Mouse (Mus musculus) forebrain, embryonic 16.5 days (tissue): ENCODE results near the gene Unc45a. TPM values are rescaled to one million over a fixed set of nuclear protein-coding genes. Genes with fewer than 3 reads are reported as not detected.
A peak's percentile ranks its signal among the peaks of the same experiment; 100 is the strongest.

ENCODE experiments used
- ATAC-seq: fragments of 200-750 bp; cut with Nextera tagmentation; 2 replicates; pipeline ENCODE4 v1.8.0; 2017; ENCODE audit warnings: mild to moderate bottlenecking, moderate library complexity
- H3K27ac ChIP-seq: fragments of 300-500 bp; sonication (generic); 2 replicates; pipeline ENCODE4 v1.5.1; 2014; ENCODE audit warnings: low read length, control low read depth
- H3K27me3 ChIP-seq: fragments of 300-500 bp; sonication (generic); replicated peaks from 2 replicates; pipeline ENCODE4 v1.6.1; 2014; ENCODE audit warnings: low read length; ENCODE audit not compliant: control insufficient read depth, insufficient read depth
- H3K36me3 ChIP-seq: fragments of 300-500 bp; sonication (generic); 2 replicates; pipeline ENCODE4 v1.6.1; 2014; ENCODE audit not compliant: control insufficient read depth, insufficient read depth
- H3K4me1 ChIP-seq: fragments of 300-500 bp; sonication (generic); replicated peaks from 2 replicates; pipeline ENCODE4 v1.6.1; 2014; ENCODE audit warnings: low read length; ENCODE audit not compliant: control insufficient read depth, insufficient read depth
- H3K4me2 ChIP-seq: fragments of 300-500 bp; sonication (generic); 2 replicates; pipeline ENCODE4 v1.6.1; 2014; ENCODE audit warnings: mild to moderate bottlenecking, low read length, control low read depth
- H3K4me3 ChIP-seq: fragments of 300-500 bp; sonication (generic); replicated peaks from 2 replicates; pipeline ENCODE4 v1.5.1; 2014; ENCODE audit warnings: mild to moderate bottlenecking, low read length, control low read depth
- H3K9ac ChIP-seq: fragments of 300-500 bp; sonication (generic); replicated peaks from 2 replicates; pipeline ENCODE4 v1.6.1; 2014; ENCODE audit warnings: low read depth, low read length, control low read depth
- H3K9me3 ChIP-seq: fragments of 300-500 bp; sonication (generic); 2 replicates; pipeline ENCODE4 v1.6.1; 2016; ENCODE audit warnings: low read length; ENCODE audit not compliant: control insufficient read depth
- WGBS: fragments of 180-500 bp; shearing (Covaris S2); extraction: QIAGEN DNeasy Blood & Tissue Kit; methylation state at CpG from one replicate; pipeline ENCODE4 v1.1.7; 2014; 5-methylcytosine and 5-hydroxymethylcytosine counted together
- polyA plus RNA-seq: library from polyadenylated mRNA; unstranded; fragments of >200 nt; fragmentation: Nextera tagmentation; extraction: Ambion mirVana; gene quantifications from 2 replicates; pipeline ENCODE4 v1.2.1, GENCODE M21; 2015

Unc45a gene
- polyA plus RNA-seq, 1 experiment from 2014 or later = 56.3 TPM

DNA sequence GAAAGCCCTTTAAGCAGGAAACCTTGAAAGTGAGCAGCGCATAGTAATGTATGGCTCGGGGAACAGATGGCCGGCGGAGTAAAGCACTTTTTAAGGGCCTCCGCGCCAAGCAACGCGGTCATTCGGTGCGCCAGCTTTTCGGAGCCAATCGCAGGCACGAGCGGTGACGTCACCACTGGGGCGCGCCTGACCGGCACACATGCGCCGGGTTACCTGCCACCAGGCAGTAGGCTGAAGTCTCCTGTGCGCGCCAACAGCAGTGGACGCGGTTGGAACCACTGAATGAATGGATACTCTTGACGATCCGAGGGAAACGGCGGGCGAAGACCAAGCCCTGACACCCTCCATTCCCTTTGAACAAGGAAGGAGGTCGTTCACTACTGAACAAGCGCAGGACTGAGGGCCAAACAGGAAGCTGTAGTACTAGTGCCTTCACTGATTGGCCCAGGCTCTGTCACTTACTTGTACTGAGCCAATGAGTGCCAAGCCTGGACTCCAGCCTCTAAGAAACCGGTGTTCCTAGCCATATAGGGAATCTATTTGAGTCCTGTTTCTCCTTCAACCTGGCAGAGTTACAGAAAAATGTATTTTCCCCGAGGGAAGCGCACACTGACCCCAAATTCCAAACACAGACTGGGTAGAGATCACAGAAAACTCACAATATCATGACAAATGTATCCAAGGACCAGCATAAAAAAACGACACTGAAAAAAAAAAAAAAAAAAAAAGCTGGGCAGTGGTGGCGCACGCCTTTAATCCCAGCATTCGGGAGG lies 16.6 kb downstream of the Unc45a start, which contains the start of gene Rccd1:
Rccd1 (minus strand) TSS at position 412 of the 773 bp plus-strand sequence.
- peak within 1 kb of the TSS; percentile 60 for H3K4me2 ChIP-seq
- peak within 1 kb of the TSS; percentile 48 for H3K9ac ChIP-seq
- no peaks in the 10 kb centered on the region for H3K9me3 ChIP-seq
- H3K4me3 ChIP-seq = peak within 1 kb of the TSS; percentile 79
- no peaks in the 10 kb centered on the region for H3K27me3 ChIP-seq
- WGBS = under 1% methylated on average over 38 of the region's 38 CpGs
- H3K27ac ChIP-seq = peak within 1 kb of the TSS; percentile 96
- peak; percentile 100 for ATAC-seq
- H3K4me1 ChIP-seq = peaks cover 18% of the 10 kb centered on the region
- peaks cover 34% of the 10 kb centered on the region for H3K36me3 ChIP-seq

GRCm38 (mm10) chr7:80323336-80323735 lies 17.5 kb downstream of the Unc45a start:
- no peaks in the 10 kb centered on the region for H3K9me3 ChIP-seq
- ATAC-seq = no peak
- peak overlapping the region; percentile 60 for H3K4me2 ChIP-seq
- peaks cover 26% of the 10 kb centered on the region for H3K36me3 ChIP-seq
- no peaks in the 10 kb centered on the region for H3K27me3 ChIP-seq
- peak overlapping the region; percentile 79 for H3K4me3 ChIP-seq
- H3K4me1 ChIP-seq = peaks cover 18% of the 10 kb centered on the region
- peak overlapping the region; percentile 48 for H3K9ac ChIP-seq
- 18% methylated on average over 8 of the region's 8 CpGs for WGBS
- H3K27ac ChIP-seq = peak overlapping the region; percentile 96

GRCm38 (mm10) chr7:80319846-80320496 lies 20.8 kb downstream of the Unc45a start:
- Histone ChIP-seq H3K4me3 (no peak overlapping the region), H3K9me3 (no peaks in the 10 kb centered on the region), H3K27ac (no peak overlapping the region), H3K4me2 (no peak overlapping the region), H3K27me3 (no peaks in the 10 kb centered on the region), H3K9ac (no peak overlapping the region), H3K4me1 (peaks cover 15% of the 10 kb centered on the region), H3K36me3 (no peaks in the 10 kb centered on the region)
- 86% methylated on average over 19 of the region's 19 CpGs for WGBS
- ATAC-seq = no peak

- H3K4me1 ChIP-seq = peaks cover 14% of the 10 kb centered on the region
- H3K9me3 ChIP-seq = no peaks in the 10 kb centered on the region
- H3K9ac ChIP-seq = no peak overlapping the region
- H3K27me3 ChIP-seq = no peaks in the 10 kb centered on the region
- WGBS = 86% methylated on average over 4 of the region's 4 CpGs
- ATAC-seq = no peak
- no peak overlapping the region for H3K4me3 ChIP-seq
- no peak overlapping the region for H3K4me2 ChIP-seq
- no peaks in the 10 kb centered on the region for H3K36me3 ChIP-seq
- H3K27ac ChIP-seq = no peak overlapping the region
These were observed 22.1 kb downstream of the Unc45a start for GRCm38 (mm10) chr7:80318670-80319069.

- Histone ChIP-seq H3K4me1 (peaks cover 4% of the 10 kb centered on the region), H3K36me3 (no peaks in the 10 kb centered on the region), H3K27ac (no peak overlapping the region), H3K27me3 (no peaks in the 10 kb centered on the region), H3K9me3 (no peaks in the 10 kb centered on the region), H3K9ac (no peak overlapping the region), H3K4me3 (no peak overlapping the region), H3K4me2 (no peak overlapping the region)
- no peak for ATAC-seq
- WGBS = 63% methylated on average over 1 of the region's 1 CpGs
These were observed 23.2 kb downstream of the Unc45a start for GRCm38 (mm10) chr7:80317439-80318115.

- Histone ChIP-seq H3K27ac (no peak overlapping the region), H3K27me3 (no peaks in the 10 kb centered on the region), H3K4me3 (no peak overlapping the region), H3K4me2 (no peak overlapping the region), H3K4me1 (no peaks in the 10 kb centered on the region), H3K36me3 (no peaks in the 10 kb centered on the region), H3K9me3 (no peaks in the 10 kb centered on the region), H3K9ac (no peak overlapping the region)
- 81% methylated on average over 2 of the region's 2 CpGs for WGBS
- no peak for ATAC-seq
These were observed 25.1 kb downstream of the Unc45a start for GRCm38 (mm10) chr7:80315733-80316132.

DNA sequence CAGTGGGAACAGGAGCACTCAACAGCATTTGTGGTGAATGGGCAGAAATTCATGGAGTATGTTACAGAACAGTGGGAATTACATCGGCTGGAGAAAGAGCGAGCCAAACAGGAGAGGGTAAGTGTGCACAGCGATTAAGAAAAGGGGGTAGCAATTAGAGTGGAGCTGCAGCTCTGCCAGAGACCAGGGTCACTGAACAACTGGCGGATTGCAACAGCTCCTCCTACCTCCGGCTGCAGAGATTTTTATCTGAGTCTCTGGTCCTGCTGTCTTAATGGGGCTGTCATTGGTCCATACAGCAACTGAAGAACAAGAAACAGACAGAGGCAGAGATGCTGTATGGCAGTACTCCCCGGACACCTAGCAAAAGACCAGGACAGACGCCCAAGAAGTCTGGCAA lies 30.0 kb downstream of the Unc45a start:
- H3K4me3 ChIP-seq = no peak overlapping the region
- H3K4me1 ChIP-seq = no peaks in the 10 kb centered on the region
- H3K27me3 ChIP-seq = no peaks in the 10 kb centered on the region
- no peak overlapping the region for H3K9ac ChIP-seq
- no peak overlapping the region for H3K27ac ChIP-seq
- H3K36me3 ChIP-seq = no peaks in the 10 kb centered on the region
- ATAC-seq = no peak
- H3K4me2 ChIP-seq = no peak overlapping the region
- WGBS = 74% methylated on average over 7 of the region's 7 CpGs
- no peaks in the 10 kb centered on the region for H3K9me3 ChIP-seq

- Histone ChIP-seq H3K27ac (no peak overlapping the region), H3K9ac (no peak overlapping the region), H3K4me1 (no peaks in the 10 kb centered on the region), H3K4me3 (no peak overlapping the region), H3K27me3 (no peaks in the 10 kb centered on the region), H3K4me2 (no peak overlapping the region), H3K9me3 (no peaks in the 10 kb centered on the region), H3K36me3 (0 out of 2 replicates have a peak, but pooled peaks cover 4% of the 10 kb centered on the region)
- no peak for ATAC-seq
- 69% methylated on average over 3 of the region's 3 CpGs for WGBS
These were observed 33.0 kb downstream of the Unc45a start for GRCm38 (mm10) chr7:80307766-80308165.

- H3K27me3 ChIP-seq = no peaks in the 10 kb centered on the region
- H3K27ac ChIP-seq = no peak overlapping the region
- ATAC-seq = no peak
- no peak overlapping the region for H3K4me3 ChIP-seq
- 87% methylated on average over 2 of the region's 2 CpGs for WGBS
- H3K9me3 ChIP-seq = no peaks in the 10 kb centered on the region
- H3K4me2 ChIP-seq = no peak overlapping the region
- no peak overlapping the region for H3K9ac ChIP-seq
- peaks cover 3% of the 10 kb centered on the region for H3K4me1 ChIP-seq
- H3K36me3 ChIP-seq = 0 out of 2 replicates have a peak, but pooled peaks cover 4% of the 10 kb centered on the region
These were observed 39.3 kb downstream of the Unc45a start for GRCm38 (mm10) chr7:80301522-80301921.
